Mouse (Mus musculus): ENCODE data around the gene Mylk2. TPM values are rescaled to one million over a fixed set of nuclear protein-coding genes. Genes with fewer than 3 reads are reported as not detected.

The Mylk2 gene
- polyA plus RNA-seq, 1 experiment from 2014 or later: not detected

DNA sequence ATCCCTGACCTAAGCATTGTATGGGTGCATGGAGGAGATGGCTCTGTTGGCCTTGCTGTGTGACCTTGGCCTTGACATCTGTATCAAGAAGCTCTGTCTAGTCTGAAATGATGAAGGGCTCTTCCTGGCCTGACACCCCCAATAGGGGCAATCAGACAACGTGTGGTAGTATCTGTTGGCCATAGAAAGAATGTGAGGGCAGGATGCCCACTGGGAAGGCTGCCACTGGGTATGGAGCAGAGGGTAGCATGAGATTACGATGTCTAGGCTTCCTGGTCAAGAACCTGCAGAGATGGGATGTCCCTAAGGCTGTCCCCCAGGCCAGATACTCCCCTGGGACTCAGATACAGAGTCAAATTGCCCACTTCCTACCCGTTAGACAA, 17.8 kb downstream of the Mylk2 start:
- no peaks in the 10 kb centered on the region for H3K27me3 ChIP-seq (replicated peaks; ENCODE audit: control insufficient read depth, insufficient read depth, low read length)
- WGBS: 68% methylated on average over 3 of the region's 3 CpGs
- no peak overlapping the region for H3K27ac ChIP-seq (ENCODE audit: low read depth, low read length)
- H3K9ac ChIP-seq (ENCODE audit: low read length): no peak overlapping the region
- ATAC-seq: no peak
- H3K4me1 ChIP-seq (ENCODE audit: control insufficient read depth, insufficient read depth, low read length): no peaks in the 10 kb centered on the region
- no peak overlapping the region for H3K4me2 ChIP-seq (ENCODE audit: low read length)
- H3K4me3 ChIP-seq (ENCODE audit: low read depth, low read length): no peak overlapping the region
- no peaks in the 10 kb centered on the region for H3K9me3 ChIP-seq (replicated peaks; ENCODE audit: control insufficient read depth, low read length)
- DNase-seq (ENCODE audit: low spot score): no peak
- H3K36me3 ChIP-seq (ENCODE audit: control insufficient read depth, insufficient read depth, low read length): no peaks in the 10 kb centered on the region

DNA sequence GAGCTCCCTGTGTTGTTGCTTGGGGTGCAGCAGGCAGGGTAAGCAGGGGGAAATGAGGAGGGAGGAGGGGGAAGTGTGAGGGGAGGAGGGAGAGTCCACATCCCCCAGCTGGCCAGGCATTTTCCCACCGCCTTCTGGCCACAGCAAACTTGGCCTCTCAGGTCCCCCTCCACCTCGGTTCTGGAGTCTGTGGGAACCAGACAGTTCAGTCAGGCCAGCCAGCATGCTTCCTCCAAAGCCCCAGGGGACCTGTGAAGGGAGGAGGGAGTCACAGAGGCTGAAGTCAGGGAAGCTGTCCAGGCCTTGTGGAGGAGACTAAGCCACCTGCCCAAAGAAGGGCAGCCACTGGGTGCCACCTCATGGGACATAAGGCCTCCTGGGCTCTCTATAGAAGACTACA, 19.1 kb downstream of the Mylk2 start:
- DNase-seq (ENCODE audit: low spot score) (no peak), ATAC-seq (no peak)
- WGBS: 37% methylated on average over 2 of the region's 2 CpGs
- Histone ChIP-seq H3K27me3 (replicated peaks; ENCODE audit: control insufficient read depth, insufficient read depth, low read length) (no peaks in the 10 kb centered on the region), H3K27ac (ENCODE audit: low read depth, low read length) (no peak overlapping the region), H3K36me3 (ENCODE audit: control insufficient read depth, insufficient read depth, low read length) (no peaks in the 10 kb centered on the region), H3K4me1 (ENCODE audit: control insufficient read depth, insufficient read depth, low read length) (no peaks in the 10 kb centered on the region), H3K9ac (ENCODE audit: low read length) (no peak overlapping the region), H3K9me3 (replicated peaks; ENCODE audit: control insufficient read depth, low read length) (no peaks in the 10 kb centered on the region), H3K4me2 (ENCODE audit: low read length) (no peak overlapping the region), H3K4me3 (ENCODE audit: low read depth, low read length) (no peak overlapping the region)

DNA sequence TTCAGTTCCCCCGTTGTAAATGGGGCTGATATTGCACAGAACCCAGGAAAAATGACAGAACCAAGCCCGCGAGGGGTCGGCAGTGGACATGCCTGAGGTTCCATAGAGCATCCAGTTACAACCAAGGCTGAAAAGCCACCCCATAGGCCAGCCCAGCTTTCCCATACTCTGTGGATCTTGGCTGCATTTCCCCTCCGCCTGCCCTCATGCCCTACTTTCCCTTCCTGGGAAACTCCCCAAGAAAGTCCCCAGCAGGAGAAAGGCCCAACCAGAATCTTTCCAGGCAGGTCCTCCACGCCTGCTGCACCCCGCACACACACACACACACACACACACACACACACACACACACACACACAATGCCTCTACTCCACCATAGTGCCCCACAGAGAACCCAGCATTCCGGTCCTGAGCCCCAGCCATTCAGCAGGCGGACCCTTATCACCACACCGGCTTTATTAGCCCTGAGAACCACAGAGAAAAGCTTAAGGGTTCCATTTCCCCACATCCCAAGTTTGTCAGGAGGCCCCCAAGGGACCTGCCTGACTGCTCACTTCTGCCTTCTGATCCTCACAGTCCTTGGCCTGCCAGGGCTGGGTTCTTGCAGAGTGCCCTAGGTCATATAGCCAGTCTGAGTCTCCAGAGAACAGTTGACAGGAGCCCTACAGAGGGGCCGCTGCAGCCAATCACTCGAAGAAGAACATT, 20.5 kb downstream of the Mylk2 start:
- no peaks in the 10 kb centered on the region for H3K36me3 ChIP-seq (ENCODE audit: control insufficient read depth, insufficient read depth, low read length)
- no peak for DNase-seq (ENCODE audit: low spot score)
- WGBS: 82% methylated on average over 12 of the region's 12 CpGs

DNA sequence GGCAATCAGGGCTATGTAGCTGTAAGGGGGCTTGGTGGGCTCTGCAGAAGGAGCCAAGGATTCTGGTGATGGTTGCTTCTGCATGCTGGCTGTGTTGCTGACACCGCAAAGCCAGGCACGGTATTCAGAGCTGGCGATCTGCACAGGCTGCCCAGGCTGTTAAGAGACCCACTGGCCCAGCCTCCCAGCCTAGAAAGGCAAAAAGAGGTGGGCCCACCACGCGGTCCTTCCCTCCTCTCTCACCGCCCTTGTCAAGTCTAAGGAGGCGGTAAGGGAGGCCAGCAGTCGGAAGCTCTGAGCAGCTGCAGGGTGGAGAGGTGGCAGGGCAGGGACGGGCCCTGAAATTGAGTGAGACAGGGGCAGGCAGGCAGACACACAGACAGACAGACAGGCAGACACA, 21.9 kb downstream of the Mylk2 start, which contains the start of gene Foxs1:
Gene Foxs1 (minus strand): TSS at position 161 of the 400 bp plus-strand sequence.
- DNase-seq (ENCODE audit: low spot score) (no peak), ATAC-seq (no peak)
- Histone ChIP-seq H3K4me1 (ENCODE audit: control insufficient read depth, insufficient read depth, low read length) (no peaks in the 10 kb centered on the region), H3K36me3 (ENCODE audit: control insufficient read depth, insufficient read depth, low read length) (no peaks in the 10 kb centered on the region), H3K4me2 (ENCODE audit: low read length) (no peak within 1 kb of the TSS), H3K27ac (ENCODE audit: low read depth, low read length) (no peak within 1 kb of the TSS), H3K9me3 (replicated peaks; ENCODE audit: control insufficient read depth, low read length) (no peaks in the 10 kb centered on the region), H3K9ac (ENCODE audit: low read length) (no peak within 1 kb of the TSS), H3K4me3 (ENCODE audit: low read depth, low read length) (no peak within 1 kb of the TSS), H3K27me3 (replicated peaks; ENCODE audit: control insufficient read depth, insufficient read depth, low read length) (no peaks in the 10 kb centered on the region)
- WGBS: 47% methylated on average over 9 of the region's 9 CpGs

More for the DNA sequence above, 20.5 kb downstream of the Mylk2 start:
- Histone ChIP-seq H3K9me3 (replicated peaks; ENCODE audit: control insufficient read depth, low read length) (no peaks in the 10 kb centered on the region), H3K27ac (ENCODE audit: low read depth, low read length) (no peak overlapping the region), H3K4me3 (ENCODE audit: low read depth, low read length) (no peak overlapping the region), H3K4me1 (ENCODE audit: control insufficient read depth, insufficient read depth, low read length) (no peaks in the 10 kb centered on the region), H3K4me2 (ENCODE audit: low read length) (no peak overlapping the region), H3K9ac (ENCODE audit: low read length) (no peak overlapping the region), H3K27me3 (replicated peaks; ENCODE audit: control insufficient read depth, insufficient read depth, low read length) (no peaks in the 10 kb centered on the region)
- no peak for ATAC-seq

DNA sequence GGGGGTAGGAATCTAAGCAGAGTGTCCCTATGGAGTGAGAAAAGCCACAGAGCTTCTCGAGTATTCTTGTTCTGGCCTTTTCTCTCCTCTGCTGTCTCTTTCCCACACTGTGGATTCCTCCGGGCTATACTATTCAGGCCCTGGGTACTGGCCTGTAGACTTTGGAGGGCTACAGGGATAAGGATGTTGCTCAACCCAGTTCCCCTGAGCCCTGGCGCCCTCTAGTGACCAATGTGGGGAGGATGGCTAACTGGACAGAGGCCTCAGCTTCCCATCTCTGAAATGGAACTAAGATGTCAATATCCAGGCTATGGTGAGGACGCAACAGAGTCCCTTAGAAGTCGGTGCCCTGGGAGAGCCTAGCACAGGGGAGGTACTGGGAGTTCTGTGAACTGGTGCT, 22.5 kb downstream of the Mylk2 start:
- no peak overlapping the region for H3K9ac ChIP-seq (ENCODE audit: low read length)
- H3K27ac ChIP-seq (ENCODE audit: low read depth, low read length): no peak overlapping the region
- DNase-seq (ENCODE audit: low spot score): no peak
- H3K4me3 ChIP-seq (ENCODE audit: low read depth, low read length): no peak overlapping the region
- no peaks in the 10 kb centered on the region for H3K9me3 ChIP-seq (replicated peaks; ENCODE audit: control insufficient read depth, low read length)
- ATAC-seq: no peak
- WGBS: 29% methylated on average over 5 of the region's 5 CpGs
- no peaks in the 10 kb centered on the region for H3K36me3 ChIP-seq (ENCODE audit: control insufficient read depth, insufficient read depth, low read length)
- no peak overlapping the region for H3K4me2 ChIP-seq (ENCODE audit: low read length)
- no peaks in the 10 kb centered on the region for H3K4me1 ChIP-seq (ENCODE audit: control insufficient read depth, insufficient read depth, low read length)
- no peaks in the 10 kb centered on the region for H3K27me3 ChIP-seq (replicated peaks; ENCODE audit: control insufficient read depth, insufficient read depth, low read length)

DNA sequence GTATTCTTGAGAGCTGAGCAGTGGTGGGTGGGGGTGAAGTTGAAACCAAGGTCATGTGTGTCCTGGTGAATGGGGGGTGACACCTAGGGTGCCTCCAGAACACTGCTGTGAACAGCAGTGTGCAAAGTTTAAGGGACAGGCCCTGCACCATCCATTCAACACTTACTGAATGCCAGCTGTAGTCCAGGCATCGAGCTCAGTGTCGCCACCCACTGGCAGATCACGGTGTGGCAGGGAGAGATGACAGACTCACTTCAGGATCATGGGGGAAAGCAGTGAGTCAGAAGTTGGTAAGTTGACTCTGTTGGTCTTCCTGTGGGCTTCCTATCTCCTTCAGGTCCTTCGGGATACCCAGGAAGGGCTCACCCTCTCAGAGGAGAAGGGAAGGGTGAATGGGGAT, 28.7 kb downstream of the Mylk2 start:
- no peak overlapping the region for H3K4me2 ChIP-seq (ENCODE audit: low read length)
- H3K9ac ChIP-seq (ENCODE audit: low read length): no peak overlapping the region
- no peak overlapping the region for H3K4me3 ChIP-seq (ENCODE audit: low read depth, low read length)
- 0 out of 2 replicates have a peak, but pooled peaks cover 3% of the 10 kb centered on the region for H3K4me1 ChIP-seq (ENCODE audit: control insufficient read depth, insufficient read depth, low read length)
- 14% methylated on average over 4 of the region's 4 CpGs for WGBS
- H3K9me3 ChIP-seq (replicated peaks; ENCODE audit: control insufficient read depth, low read length): no peaks in the 10 kb centered on the region
- H3K36me3 ChIP-seq (ENCODE audit: control insufficient read depth, insufficient read depth, low read length): no peaks in the 10 kb centered on the region
- H3K27me3 ChIP-seq (replicated peaks; ENCODE audit: control insufficient read depth, insufficient read depth, low read length): peaks cover 35% of the 10 kb centered on the region
- ATAC-seq (no peak), DNase-seq (ENCODE audit: low spot score) (no peak)
- no peak overlapping the region for H3K27ac ChIP-seq (ENCODE audit: low read depth, low read length)

DNA sequence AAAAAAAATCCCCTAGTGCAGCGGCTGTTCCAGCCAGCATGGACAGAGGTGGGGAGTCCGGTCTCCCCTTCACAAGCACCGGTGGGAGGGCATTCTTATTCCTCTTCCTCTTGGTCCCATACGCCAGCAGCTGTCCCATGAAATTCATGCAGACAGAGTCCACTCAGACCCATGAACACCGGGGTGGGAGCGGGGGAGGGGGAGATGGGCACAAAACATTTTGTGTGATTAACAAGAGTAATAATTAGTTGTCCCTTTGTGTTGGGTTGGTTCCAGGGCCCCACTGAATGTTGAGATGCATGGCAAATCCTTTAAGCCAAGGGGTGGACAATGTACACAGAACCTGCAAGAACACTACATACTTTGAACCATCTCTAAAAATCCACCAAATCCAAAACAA, 30.0 kb downstream of the Mylk2 start:
- H3K9me3 ChIP-seq (replicated peaks; ENCODE audit: control insufficient read depth, low read length): no peaks in the 10 kb centered on the region
- WGBS: 75% methylated on average over 6 of the region's 6 CpGs
- DNase-seq (ENCODE audit: low spot score) (no peak), ATAC-seq (no peak)
- H3K4me3 ChIP-seq (ENCODE audit: low read depth, low read length): no peak overlapping the region
- no peak overlapping the region for H3K27ac ChIP-seq (ENCODE audit: low read depth, low read length)
- no peak overlapping the region for H3K9ac ChIP-seq (ENCODE audit: low read length)
- H3K4me1 ChIP-seq (ENCODE audit: control insufficient read depth, insufficient read depth, low read length): 0 out of 2 replicates have a peak, but pooled peaks cover 3% of the 10 kb centered on the region
- no peaks in the 10 kb centered on the region for H3K36me3 ChIP-seq (ENCODE audit: control insufficient read depth, insufficient read depth, low read length)
- H3K27me3 ChIP-seq (replicated peaks; ENCODE audit: control insufficient read depth, insufficient read depth, low read length): peaks cover 38% of the 10 kb centered on the region
- H3K4me2 ChIP-seq (ENCODE audit: low read length): no peak overlapping the region

DNA sequence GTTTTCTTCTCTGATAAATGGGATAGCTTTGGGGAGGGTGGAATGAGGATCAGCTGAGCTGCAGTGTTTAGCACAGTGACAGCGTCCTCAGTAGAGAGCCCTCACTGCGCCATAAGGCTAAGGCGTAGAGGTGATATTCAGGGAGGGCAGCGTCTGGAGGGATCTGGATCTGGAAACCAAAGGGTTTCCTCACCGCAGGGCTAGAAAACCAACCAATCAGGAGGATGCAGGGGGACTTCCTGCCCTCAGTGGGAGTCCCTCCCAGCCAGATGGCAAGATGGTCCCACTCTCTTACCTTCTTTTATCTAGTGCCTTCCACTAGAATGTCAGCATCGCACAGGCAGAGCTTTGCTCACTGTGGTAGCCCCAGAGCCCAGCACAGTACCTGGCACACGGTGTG, 30.6 kb downstream of the Mylk2 start:
- no peak overlapping the region for H3K4me3 ChIP-seq (ENCODE audit: low read depth, low read length)
- H3K27ac ChIP-seq (ENCODE audit: low read depth, low read length): no peak overlapping the region
- no peak for ATAC-seq
- H3K4me2 ChIP-seq (ENCODE audit: low read length): no peak overlapping the region
- H3K27me3 ChIP-seq (replicated peaks; ENCODE audit: control insufficient read depth, insufficient read depth, low read length): peaks cover 39% of the 10 kb centered on the region
- 0 out of 2 replicates have a peak, but pooled peaks cover 3% of the 10 kb centered on the region for H3K4me1 ChIP-seq (ENCODE audit: control insufficient read depth, insufficient read depth, low read length)
- 40% methylated on average over 7 of the region's 7 CpGs for WGBS
- H3K9ac ChIP-seq (ENCODE audit: low read length): no peak overlapping the region
- H3K9me3 ChIP-seq (replicated peaks; ENCODE audit: control insufficient read depth, low read length): no peaks in the 10 kb centered on the region
- DNase-seq (ENCODE audit: low spot score): no peak
- no peaks in the 10 kb centered on the region for H3K36me3 ChIP-seq (ENCODE audit: control insufficient read depth, insufficient read depth, low read length)

DNA sequence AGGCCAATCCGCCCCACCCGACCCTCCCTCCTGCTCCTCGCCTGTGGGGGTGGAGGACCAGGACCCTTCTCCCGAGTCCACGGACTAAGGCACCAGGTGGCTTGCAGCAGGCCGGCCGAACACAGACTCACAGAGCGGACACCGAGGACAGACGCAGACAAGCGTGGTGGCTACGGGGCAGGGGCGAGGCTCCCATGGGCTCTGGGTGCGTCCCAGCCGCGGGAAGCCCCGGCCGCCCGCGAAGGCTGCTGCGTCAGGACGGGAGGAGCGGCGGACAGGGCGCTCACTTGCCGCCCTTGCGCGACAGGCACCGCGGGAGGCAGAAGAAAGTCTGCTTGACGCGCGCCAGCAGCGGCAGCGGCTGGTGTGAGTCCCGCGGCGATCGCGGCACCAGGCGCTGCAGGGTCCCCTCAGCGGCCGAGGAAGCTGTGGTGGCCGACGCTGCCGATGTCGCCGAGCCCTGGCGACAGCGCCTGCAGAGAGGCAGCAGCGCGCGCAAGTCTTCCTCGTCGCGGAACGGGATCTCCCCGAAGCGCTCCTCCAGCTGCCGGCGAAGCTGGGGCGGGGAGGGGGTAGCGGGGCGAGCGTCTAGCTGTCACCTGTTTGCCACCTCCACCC, 31.9 kb downstream of the Mylk2 start:
- ATAC-seq (peak; percentile 27; the same call in 1 of the 2 replicates), DNase-seq (ENCODE audit: low spot score) (no peak)
- Histone ChIP-seq H3K4me3 (ENCODE audit: low read depth, low read length) (peak overlapping the region; percentile 37), H3K27me3 (replicated peaks; ENCODE audit: control insufficient read depth, insufficient read depth, low read length) (peaks cover 39% of the 10 kb centered on the region), H3K9me3 (replicated peaks; ENCODE audit: control insufficient read depth, low read length) (no peaks in the 10 kb centered on the region), H3K27ac (ENCODE audit: low read depth, low read length) (no peak overlapping the region), H3K4me2 (ENCODE audit: low read length) (peak overlapping the region; percentile 75), H3K9ac (ENCODE audit: low read length) (peak overlapping the region; percentile 51), H3K4me1 (ENCODE audit: control insufficient read depth, insufficient read depth, low read length) (0 out of 2 replicates have a peak, but pooled peaks cover 3% of the 10 kb centered on the region), H3K36me3 (ENCODE audit: control insufficient read depth, insufficient read depth, low read length) (no peaks in the 10 kb centered on the region)
- under 1% methylated on average over 53 of the region's 65 CpGs for WGBS
